Mouse (Mus musculus) CH12.LX (cell line): Measurements from ENCODE around the gene Sec24d. TPM values are rescaled to one million over a fixed set of nuclear protein-coding genes. Genes with fewer than 3 reads are reported as not detected.

Experiments
- DNase-seq: peaks from one replicate; pipeline ENCODE4 v3.0.0-alpha.2; 2013; ENCODE audit errors: extremely low read depth
- H3K27ac ChIP-seq: 2 replicates; pipeline ENCODE4 v1.5.1; 2012; ENCODE audit warnings: low read depth, mild to moderate bottlenecking, control low read depth, moderate library complexity; ENCODE audit not compliant: insufficient read depth
- H3K27me3 ChIP-seq: replicated peaks from 2 replicates; pipeline ENCODE3; 2012; ENCODE audit warnings: inconsistent platforms
- H3K36me3 ChIP-seq, 2 experiments: replicated peaks in 1 of 2; 2 replicates each; pipeline versions ENCODE3 to v1.6.1; 2012; ENCODE audit warnings: inconsistent platforms in 1 of 2, low read length in 1 of 2, mild to moderate bottlenecking in 1 of 2, mixed read lengths in 1 of 2, moderate library complexity in 1 of 2; ENCODE audit not compliant: control insufficient read depth in 1 of 2, insufficient read depth in 1 of 2
- H3K4me1 ChIP-seq, 2 experiments: 2 replicates each; pipeline ENCODE4 v1.6.1; 2012; ENCODE audit warnings: inconsistent platforms in 1 of 2, moderate library complexity in 1 of 2; ENCODE audit not compliant: insufficient read depth in 2 of 2, control insufficient read depth in 1 of 2
- H3K4me2 ChIP-seq: 2 replicates; pipeline ENCODE4 v1.6.1; 2012; ENCODE audit warnings: low read depth, mild to moderate bottlenecking, control low read depth; ENCODE audit not compliant: poor library complexity, insufficient read depth, severe bottlenecking
- H3K4me3 ChIP-seq, 3 experiments: fragments of 150-350 bp in 1 of 3; sonication (generic) in 1 of 3; replicated peaks in 1 of 3; 2 replicates each; pipeline versions ENCODE3 to v1.5.1; 2011 to 2012; ENCODE audit warnings: low read depth in 2 of 3, low read length in 2 of 3, mild to moderate bottlenecking in 2 of 3, moderate library complexity in 2 of 3, control low read depth in 1 of 3, improper control_type of control experiment in 1 of 3, inconsistent platforms in 1 of 3, mixed read lengths in 1 of 3; ENCODE audit not compliant: poor library complexity in 1 of 3
- H3K79me2 ChIP-seq: replicated peaks from 2 replicates; pipeline ENCODE4 v1.6.1; 2012; ENCODE audit warnings: mild to moderate bottlenecking, moderate library complexity; ENCODE audit not compliant: control insufficient read depth, poor library complexity, insufficient read depth, severe bottlenecking; ENCODE audit errors: extremely low read depth
- H3K9ac ChIP-seq: 2 replicates; pipeline ENCODE4 v1.6.1; 2012; ENCODE audit warnings: low read depth, mild to moderate bottlenecking, control low read depth, moderate library complexity; ENCODE audit not compliant: insufficient read depth
- H3K9me3 ChIP-seq: replicated peaks from 2 replicates; pipeline ENCODE3; 2012; ENCODE audit warnings: low read length, inconsistent platforms, mixed read lengths
- CHD1 ChIP-seq: IDR thresholded peaks from 2 replicates; pipeline ENCODE4 v1.6.1; 2012; ENCODE audit warnings: low read depth, low read length, improper control_type of control experiment, inconsistent platforms
- CTCF ChIP-seq, 2 experiments: IDR thresholded peaks in 1 of 2; conservative IDR thresholded peaks in 1 of 2; 2 replicates each; pipeline ENCODE4 v1.5.1; 2011 to 2012; ENCODE audit warnings: low read depth in 2 of 2, low read length in 2 of 2, improper control_type of control experiment in 1 of 2, inconsistent platforms in 1 of 2, mild to moderate bottlenecking in 1 of 2, moderate library complexity in 1 of 2
- E2F4 ChIP-seq: IDR thresholded peaks from 2 replicates; pipeline ENCODE4 v1.6.1; 2011; ENCODE audit warnings: low read depth, low read length, improper control_type of control experiment; ENCODE audit not compliant: insufficient replicate concordance
- KAT2A ChIP-seq: IDR thresholded peaks from 2 replicates; pipeline ENCODE4 v1.6.1; 2012; ENCODE audit warnings: low read length, improper control_type of control experiment, inconsistent platforms; ENCODE audit not compliant: insufficient replicate concordance
- MAX ChIP-seq: IDR thresholded peaks from 2 replicates; pipeline ENCODE4 v1.6.1; 2011; ENCODE audit warnings: low read length, improper control_type of control experiment
- MAZ ChIP-seq: IDR thresholded peaks from 2 replicates; pipeline ENCODE4 v1.6.1; 2012; ENCODE audit warnings: low read depth, mild to moderate bottlenecking, inconsistent platforms, low read length, improper control_type of control experiment, moderate library complexity
- MEF2A ChIP-seq: IDR thresholded peaks from 2 replicates; pipeline ENCODE4 v1.6.1; 2014; ENCODE audit warnings: low read depth, mild to moderate bottlenecking, inconsistent platforms, low read length, improper control_type of control experiment, borderline replicate concordance
- MXI1 ChIP-seq: IDR thresholded peaks from 2 replicates; pipeline ENCODE4 v1.6.1; 2011; ENCODE audit warnings: mild to moderate bottlenecking, low read depth, low read length, improper control_type of control experiment
- MYC ChIP-seq: IDR thresholded peaks from 2 replicates; pipeline ENCODE4 v1.6.1; 2011; ENCODE audit warnings: low read depth, mild to moderate bottlenecking, improper control_type of control experiment, low read length
- NRF1 ChIP-seq: IDR thresholded peaks from 2 replicates; pipeline ENCODE4 v1.6.1; 2014; ENCODE audit warnings: low read depth, mild to moderate bottlenecking, inconsistent platforms, low read length, improper control_type of control experiment, moderate library complexity
- PAX5 ChIP-seq: IDR thresholded peaks from 2 replicates; pipeline ENCODE4 v1.6.1; 2012; ENCODE audit warnings: low read length, inconsistent platforms, mixed read lengths
- RAD21 ChIP-seq: IDR thresholded peaks from 2 replicates; pipeline ENCODE4 v1.6.1; 2011; ENCODE audit warnings: low read depth, mild to moderate bottlenecking, low read length, improper control_type of control experiment, moderate library complexity
- RCOR1 ChIP-seq: conservative IDR thresholded peaks from 2 replicates; pipeline ENCODE4 v1.6.1; 2012; ENCODE audit warnings: low read depth, mild to moderate bottlenecking, inconsistent platforms, low read length, improper control_type of control experiment
- SMC3 ChIP-seq: IDR thresholded peaks from 2 replicates; pipeline ENCODE4 v1.6.1; 2011; ENCODE audit warnings: low read depth, low read length, improper control_type of control experiment
- ZC3H11A ChIP-seq: IDR thresholded peaks from 2 replicates; pipeline ENCODE4 v1.6.1; 2012; ENCODE audit warnings: low read depth, mild to moderate bottlenecking, inconsistent platforms, low read length, improper control_type of control experiment
- ZMIZ1 ChIP-seq: IDR thresholded peaks from 2 replicates; pipeline ENCODE4 v1.6.1; 2012; ENCODE audit warnings: low read depth, mild to moderate bottlenecking, inconsistent platforms, low read length, improper control_type of control experiment
- ZNF384 ChIP-seq: IDR thresholded peaks from 2 replicates; pipeline ENCODE4 v1.6.1; 2012; ENCODE audit warnings: low read depth, low read length, improper control_type of control experiment, inconsistent platforms
- dilution Hi-C: fragments of 300-500 bp; cut with MboI; formaldehyde crosslinking; loops from 2 replicates; pipeline ENCODE4 v1.14.3; 2020; ENCODE audit warnings: low sequenced_read_pairs; ENCODE audit not compliant: extremely low pct_unique_long_range_greater_than_20kb, extremely low pct_ligation_motif_present
- in situ Hi-C: fragments of 300-500 bp; cut with MboI; formaldehyde crosslinking; loops from 3 replicates; pipeline ENCODE4 v1.14.3; 2019; ENCODE audit warnings: low sequenced_read_pairs, low pct_ligation_motif_present, low pct_unique_long_range_greater_than_20kb, mixed read lengths
- polyA plus RNA-seq: library from polyadenylated mRNA; unstranded; fragments of >175 nt; gene quantifications from 2 replicates; pipeline ENCODE4 v1.2.1, GENCODE M21; 2012; ENCODE audit warnings: low read depth; ENCODE audit not compliant: insufficient read length
- total RNA-seq, 2 experiments: library from RNA; depleted of rRNA; stranded (reverse); fragments of 300-350 nt in 1 of 2; fragments of >200 nt in 1 of 2; gene quantifications; 2 replicates each; pipeline ENCODE4 v1.2.3; 2012 to 2014

The Sec24d gene
- total and polyA plus RNA-seq, 3 experiments, result 33.1 to 51.4 (median 45.8) TPM

DNA sequence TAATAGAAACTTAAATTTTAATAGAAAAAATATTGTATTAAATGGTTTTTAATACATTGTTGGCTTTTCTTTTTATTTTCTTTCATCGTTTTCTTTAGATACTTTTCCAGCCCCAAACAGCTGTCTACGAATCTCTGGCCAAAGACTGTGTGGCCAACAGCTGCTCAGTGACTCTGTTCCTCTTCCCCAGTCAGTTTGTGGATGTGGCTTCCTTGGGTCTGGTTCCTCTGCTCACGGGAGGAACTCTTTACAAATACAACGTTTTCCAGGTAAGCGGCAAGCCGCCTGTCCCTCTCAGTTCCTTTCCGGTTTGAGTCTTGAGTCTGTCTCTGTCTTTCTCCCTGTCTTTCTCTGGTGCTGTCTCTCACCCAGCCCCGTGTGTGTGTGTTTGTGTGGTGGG, 83.3 kb downstream of the Sec24d start:
- Histone ChIP-seq H3K4me3 (no peak overlapping the region), H3K36me3 (peaks cover 48 to 74% of the 10 kb centered on the region in 2 experiments), H3K27ac (no peak overlapping the region), H3K9me3 (peaks cover 2% of the 10 kb centered on the region), H3K4me1 (peaks cover 11 to 61% of the 10 kb centered on the region in 2 experiments), H3K79me2 (no peaks in the 10 kb centered on the region; the same call in none of the 2 replicates)
- dilution Hi-C loops, result no loop called here
- no peak for DNase-seq
- in situ Hi-C loops, result loop anchor here (10.0 kb wide), 1 partner anchor 176 kb away; no protein-coding TSS in a partner anchor
- no peak for TF ChIP-seq RAD21
- TF ChIP-seq MAX, result no peak
- TF ChIP-seq MEF2A, result no peak
- TF ChIP-seq E2F4, result no peak
- TF ChIP-seq, all 38 proteins: peak for 0
- Histone ChIP-seq H3K27me3 (no peaks in the 10 kb centered on the region), H3K9ac (no peak overlapping the region), H3K4me2 (no peak overlapping the region)

DNA sequence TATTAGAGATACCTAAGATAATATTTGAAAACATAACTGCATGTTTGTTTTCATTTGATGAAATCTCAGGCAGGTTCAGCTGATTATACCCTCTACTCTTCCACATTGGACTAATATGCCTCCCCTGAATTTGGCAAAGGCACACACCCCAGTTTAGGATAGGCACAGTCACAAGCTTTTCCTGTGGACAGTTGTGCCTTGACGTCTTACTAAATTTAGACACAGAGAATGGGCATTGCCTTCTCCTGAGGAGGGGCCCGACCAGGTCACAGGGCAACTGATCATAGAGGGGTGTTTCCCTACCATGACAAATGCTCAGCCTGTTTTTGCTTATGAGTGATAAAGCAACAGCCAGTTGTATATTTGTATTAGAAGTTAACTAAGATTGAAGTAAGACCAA, 84.3 kb downstream of the Sec24d start:
- Histone ChIP-seq H3K4me1 (peaks cover 14 to 70% of the 10 kb centered on the region in 2 experiments), H3K4me3 (no peak overlapping the region), H3K79me2 (no peaks in the 10 kb centered on the region; the same call in none of the 2 replicates), H3K27me3 (no peaks in the 10 kb centered on the region), H3K9ac (no peak overlapping the region)
- dilution Hi-C loops, result no loop called here
- TF ChIP-seq MEF2A (no peak), MXI1 (no peak), ZC3H11A (no peak)
- TF ChIP-seq, all 38 proteins: peak for 0
- peaks cover 44 to 72% of the 10 kb centered on the region in 2 experiments for H3K36me3 ChIP-seq
- peaks cover 1% of the 10 kb centered on the region for H3K9me3 ChIP-seq
- no peak for DNase-seq
- no peak overlapping the region for H3K4me2 ChIP-seq
- in situ Hi-C loops, result loop anchor here (10.0 kb wide), 1 partner anchor 177 kb away; no protein-coding TSS in a partner anchor
- H3K27ac ChIP-seq, result no peak overlapping the region

DNA sequence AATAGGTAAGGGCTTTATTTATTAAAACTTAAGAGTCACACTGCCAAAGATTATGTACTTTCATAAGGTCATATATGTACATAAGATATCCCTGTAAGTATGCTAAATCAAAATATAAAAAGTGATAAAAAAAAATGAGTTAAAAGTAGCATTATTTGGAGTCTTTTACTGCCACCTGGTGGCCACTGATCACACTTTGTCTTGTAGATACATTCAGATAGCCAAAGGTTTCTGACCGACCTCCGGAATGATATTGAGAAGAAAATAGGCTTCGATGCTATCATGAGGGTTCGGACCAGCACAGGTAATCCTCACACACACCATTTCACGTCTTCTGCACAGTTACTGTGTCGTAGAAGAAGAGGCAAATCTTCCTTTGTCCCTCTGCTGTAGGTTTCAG, 85.9 kb downstream of the Sec24d start:
- no peaks in the 10 kb centered on the region for H3K9me3 ChIP-seq
- peaks cover 52 to 80% of the 10 kb centered on the region in 2 experiments for H3K36me3 ChIP-seq
- dilution Hi-C loops, result no loop called here
- no peak overlapping the region for H3K9ac ChIP-seq
- H3K4me1 ChIP-seq, result peaks cover 18 to 77% of the 10 kb centered on the region in 2 experiments
- no peak overlapping the region for H3K4me2 ChIP-seq
- no peak overlapping the region for H3K4me3 ChIP-seq
- H3K27me3 ChIP-seq, result no peaks in the 10 kb centered on the region
- DNase-seq, result peak; percentile 72
- H3K79me2 ChIP-seq, result no peaks in the 10 kb centered on the region; the same call in 1 of the 2 replicates
- in situ Hi-C loops, result loop anchor here (10.0 kb wide), 1 partner anchor 178 kb away; no protein-coding TSS in a partner anchor
- H3K27ac ChIP-seq, result no peak overlapping the region
- no peak for TF ChIP-seq MAZ
- TF ChIP-seq RCOR1, result no peak
- TF ChIP-seq ZMIZ1, result no peak
- no peak for TF ChIP-seq MEF2A
- peak; percentile 73 for TF ChIP-seq RAD21
- TF ChIP-seq SMC3, result peak; percentile 65
- TF ChIP-seq CHD1, result no peak
- no peak for TF ChIP-seq MYC
- TF ChIP-seq CTCF (conservative IDR thresholded peaks at IDR 0.05 in 1 of 2, IDR thresholded peaks at IDR 0.05 in 1 of 2; ENCODE audit: low read depth in 2 of 2, low read length in 2 of 2), result peak; percentile 45 to 71; a peak in 3 of 4 replicates
- TF ChIP-seq ZNF384, result peak; percentile 90
- TF ChIP-seq KAT2A, result no peak
- no peak for TF ChIP-seq NRF1
- TF ChIP-seq PAX5, result no peak
